13 mouse cellular contexts compared by ENCODE assay signal in the genomic region with DNA sequence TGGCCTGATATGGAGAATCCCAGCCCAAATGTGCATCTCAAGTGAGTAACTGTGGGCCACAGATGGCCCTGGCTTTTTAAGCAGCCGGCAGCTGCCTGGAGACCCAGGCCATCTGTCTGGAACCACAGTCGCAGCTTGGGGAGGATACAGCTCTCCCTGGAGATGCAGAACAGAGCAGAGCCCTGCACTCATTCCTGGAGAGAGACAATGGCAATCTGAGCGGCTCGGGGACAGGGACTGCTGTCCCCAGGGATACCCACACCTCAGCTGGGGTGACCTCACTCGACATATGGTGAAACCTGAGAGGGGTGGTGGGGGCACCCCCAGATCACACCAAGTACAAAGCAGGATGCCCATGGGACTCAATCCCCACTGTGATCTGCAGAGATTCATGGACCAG.
A peak's percentile ranks its signal among the peaks of the same experiment; 100 is the strongest.
DNase-seq lines count a peak whose midpoint lies in the region; ATAC-seq lines count a peak whose summit lies in the region.
"Had no signal": no experiment of that assay in that cellular context is flagged by ENCODE, and none has a peak within 500 bp of the region (broad histone marks: within the 10 kb centered on the region; RNA-seq: fewer than 3 reads in every experiment).

No protein-coding gene starts in this region.

- WGBS in midbrain, embryonic 10.5 days: 53% methylated on average over 5 of the region's 5 CpGs
- 30% methylated on average over 5 of the region's 5 CpGs for WGBS in midbrain, embryonic 16.5 days
- WGBS in forebrain, embryonic 10.5 days: 64% methylated on average over 5 of the region's 5 CpGs
- WGBS in neural tube, embryonic 13.5 days: 15% methylated on average over 5 of the region's 5 CpGs

- no peak overlapping the region for H3K4me3 ChIP-seq in midbrain, embryonic 10.5 days
- H3K4me3 ChIP-seq in midbrain, embryonic 16.5 days (ENCODE audit: low read depth, low read length): no peak overlapping the region
- no peak overlapping the region for H3K4me3 ChIP-seq in forebrain, embryonic 10.5 days
- no peak overlapping the region for H3K4me3 ChIP-seq in neural tube, embryonic 13.5 days

- no peaks in the 10 kb centered on the region for H3K36me3 ChIP-seq in midbrain, embryonic 10.5 days
- H3K36me3 ChIP-seq in midbrain, embryonic 16.5 days (ENCODE audit: control insufficient read depth, insufficient read depth, low read length): no peaks in the 10 kb centered on the region
- H3K36me3 ChIP-seq in forebrain, embryonic 10.5 days (replicated peaks): no peaks in the 10 kb centered on the region
- no peaks in the 10 kb centered on the region for H3K36me3 ChIP-seq in neural tube, embryonic 13.5 days

- H3K27ac ChIP-seq in midbrain, embryonic 10.5 days (replicated peaks): peak overlapping the region; percentile 89
- no peak overlapping the region for H3K27ac ChIP-seq in midbrain, embryonic 16.5 days (ENCODE audit: low read length)
- peak overlapping the region; percentile 57 for H3K27ac ChIP-seq in forebrain, embryonic 10.5 days
- H3K27ac ChIP-seq in neural tube, embryonic 13.5 days (replicated peaks): peak overlapping the region; percentile 82

- no peaks in the 10 kb centered on the region for H3K27me3 ChIP-seq in midbrain, embryonic 10.5 days (ENCODE audit: low read depth, poor library complexity, severe bottlenecking)
- H3K27me3 ChIP-seq in midbrain, embryonic 16.5 days (ENCODE audit: control insufficient read depth, insufficient read depth, low read depth, low read length): no peaks in the 10 kb centered on the region
- H3K27me3 ChIP-seq in forebrain, embryonic 10.5 days (ENCODE audit: poor library complexity, severe bottlenecking): no peaks in the 10 kb centered on the region
- H3K27me3 ChIP-seq in neural tube, embryonic 13.5 days: no peaks in the 10 kb centered on the region

- peaks cover 87% of the 10 kb centered on the region for H3K4me1 ChIP-seq in midbrain, embryonic 10.5 days
- H3K4me1 ChIP-seq in midbrain, embryonic 16.5 days (ENCODE audit: control insufficient read depth, insufficient read depth, low read length): peaks cover 14% of the 10 kb centered on the region; the same call in 1 of the 2 replicates
- H3K4me1 ChIP-seq in forebrain, embryonic 10.5 days: peaks cover 80% of the 10 kb centered on the region
- H3K4me1 ChIP-seq in neural tube, embryonic 13.5 days (replicated peaks): peaks cover 83% of the 10 kb centered on the region

- H3K4me2 ChIP-seq in midbrain, embryonic 16.5 days (ENCODE audit: low read length): no peak overlapping the region
- H3K4me2 ChIP-seq in neural tube, embryonic 13.5 days: no peak overlapping the region

- no peak overlapping the region for H3K9ac ChIP-seq in midbrain, embryonic 16.5 days (ENCODE audit: low read depth, low read length)
- no peak overlapping the region for H3K9ac ChIP-seq in neural tube, embryonic 13.5 days

- H3K9me3 ChIP-seq in midbrain, embryonic 10.5 days (replicated peaks): no peaks in the 10 kb centered on the region
- no peaks in the 10 kb centered on the region for H3K9me3 ChIP-seq in midbrain, embryonic 16.5 days (replicated peaks; ENCODE audit: control insufficient read depth, low read length, poor library complexity, severe bottlenecking)
- no peaks in the 10 kb centered on the region for H3K9me3 ChIP-seq in forebrain, embryonic 10.5 days
- H3K9me3 ChIP-seq in neural tube, embryonic 13.5 days: no peaks in the 10 kb centered on the region

- DNase-seq in midbrain, embryonic 10.5 days (ENCODE audit: low spot score): no peak
- DNase-seq in forebrain, embryonic 10.5 days (ENCODE audit: extremely low spot score, low spot score): no peak
- peak; percentile 47 for DNase-seq in induced T-regulatory cell, adult 2 months (ENCODE audit: low read depth)
- no peak for DNase-seq in ovary, adult 18-20 months (ENCODE audit: low spot score)
- DNase-seq in kidney, postnatal 36 days: no peak
- DNase-seq: adrenal gland, postnatal 25 days; cerebellum, adult 11 months; heart, postnatal 4 days; right cerebral cortex, adult 18-20 months had no signal

- no peak for ATAC-seq in midbrain, embryonic 16.5 days
- peak; percentile 16; the same call in 1 of the 2 replicates for ATAC-seq in neural tube, embryonic 13.5 days (ENCODE audit: low read depth)
- no peak for ATAC-seq in CD4-positive, CD25-positive, alpha-beta regulatory T cell, adult 4 months
- ATAC-seq: lung, postnatal 0 days had no signal
